Comparison of ENCODE assay signal across 22 mouse cellular contexts in genomic region chr5:50990822-50991537, GRCm38 (mm10).
DNase-seq lines count a peak whose midpoint lies in the region; ATAC-seq and TF ChIP-seq lines count a peak whose summit lies in the region.
"Had no signal": no experiment of that assay in that cellular context is flagged by ENCODE, and none has a peak within 500 bp of the region (broad histone marks: within the 10 kb centered on the region; RNA-seq: fewer than 3 reads in every experiment).

No protein-coding gene starts in this region.

- no peaks in the 10 kb centered on the region for H3K36me3 ChIP-seq in CH12.LX (replicated peaks in 1 of 2; ENCODE audit: control insufficient read depth in 1 of 2, insufficient read depth in 1 of 2, low read length in 1 of 2)
- H3K36me3 ChIP-seq in liver, embryonic 11.5 days (ENCODE audit: control insufficient read depth, insufficient read depth, low read length): no peaks in the 10 kb centered on the region
- H3K36me3 ChIP-seq: embryonic facial prominence, embryonic 13.5 days; forebrain, embryonic 12.5 days; heart, embryonic 13.5 days; hindbrain, embryonic 12.5 days had no signal

- in situ Hi-C loops in CH12.LX (cut with MboI; ENCODE audit: low pct_ligation_motif_present, low pct_unique_long_range_greater_than_20kb, low sequenced_read_pairs): no loop called here

- no peak for TF ChIP-seq CTCF in CH12.LX (conservative IDR thresholded peaks at IDR 0.05 in 1 of 2, IDR thresholded peaks at IDR 0.05 in 1 of 2; ENCODE audit: low read depth in 2 of 2, low read length in 2 of 2)

- H3K4me3 ChIP-seq in CH12.LX (replicated peaks in 1 of 3; ENCODE audit: low read depth in 2 of 3, low read length in 2 of 3, poor library complexity in 1 of 3): no peak overlapping the region
- H3K4me3 ChIP-seq in liver, embryonic 11.5 days (ENCODE audit: low read depth, low read length): no peak overlapping the region
- H3K4me3 ChIP-seq: embryonic facial prominence, embryonic 13.5 days; forebrain, embryonic 12.5 days; heart, embryonic 13.5 days; hindbrain, embryonic 12.5 days had no signal

- no peaks in the 10 kb centered on the region for H3K27me3 ChIP-seq in CH12.LX (replicated peaks)
- no peaks in the 10 kb centered on the region for H3K27me3 ChIP-seq in liver, embryonic 11.5 days (replicated peaks; ENCODE audit: control insufficient read depth, insufficient read depth, low read length)
- H3K27me3 ChIP-seq: embryonic facial prominence, embryonic 13.5 days; forebrain, embryonic 12.5 days; heart, embryonic 13.5 days; hindbrain, embryonic 12.5 days had no signal

- dilution Hi-C loops in CH12.LX (cut with MboI; ENCODE audit: extremely low pct_ligation_motif_present, extremely low pct_unique_long_range_greater_than_20kb, low sequenced_read_pairs): no loop called here

- WGBS in liver, embryonic 11.5 days: 87% methylated on average over 2 of the region's 2 CpGs

- H3K9me3 ChIP-seq in CH12.LX (replicated peaks; ENCODE audit: low read length): no peaks in the 10 kb centered on the region
- H3K9me3 ChIP-seq in liver, embryonic 11.5 days (ENCODE audit: control insufficient read depth, low read length): 0 out of 2 replicates have a peak, but pooled peaks cover 2% of the 10 kb centered on the region
- H3K9me3 ChIP-seq: embryonic facial prominence, embryonic 13.5 days; forebrain, embryonic 12.5 days; heart, embryonic 13.5 days; hindbrain, embryonic 12.5 days had no signal

- H3K4me1 ChIP-seq in CH12.LX (ENCODE audit: control insufficient read depth in 1 of 2, insufficient read depth in 2 of 2): no peaks in the 10 kb centered on the region
- H3K4me1 ChIP-seq in liver, embryonic 11.5 days (replicated peaks; ENCODE audit: control insufficient read depth, insufficient read depth, low read length): no peaks in the 10 kb centered on the region
- H3K4me1 ChIP-seq: embryonic facial prominence, embryonic 13.5 days; forebrain, embryonic 12.5 days; heart, embryonic 13.5 days; hindbrain, embryonic 12.5 days had no signal

- no peaks in the 10 kb centered on the region for H3K79me2 ChIP-seq in CH12.LX (replicated peaks; ENCODE audit: control insufficient read depth, extremely low read depth, insufficient read depth, poor library complexity, severe bottlenecking)

- TF ChIP-seq POLR2A in CH12.LX (IDR thresholded peaks at IDR 0.05; ENCODE audit: low read depth, low read length): no peak

- no peak for ATAC-seq in liver, embryonic 11.5 days (replicated peaks; ENCODE audit: low FRiP score)
- ATAC-seq: forebrain, postnatal 0 days; hindbrain, postnatal 0 days had no signal

- no peak for TF ChIP-seq RAD21 in CH12.LX (IDR thresholded peaks at IDR 0.05; ENCODE audit: low read depth, low read length)

- H3K4me2 ChIP-seq in CH12.LX (ENCODE audit: insufficient read depth, low read depth, poor library complexity, severe bottlenecking): no peak overlapping the region
- H3K4me2 ChIP-seq in liver, embryonic 11.5 days: no peak overlapping the region
- H3K4me2 ChIP-seq: embryonic facial prominence, embryonic 13.5 days; forebrain, embryonic 12.5 days; heart, embryonic 13.5 days; hindbrain, embryonic 12.5 days had no signal

- no peak overlapping the region for H3K27ac ChIP-seq in CH12.LX (ENCODE audit: insufficient read depth, low read depth)
- H3K27ac ChIP-seq in liver, embryonic 11.5 days (ENCODE audit: low read depth, low read length): no peak overlapping the region
- H3K27ac ChIP-seq: embryonic facial prominence, embryonic 13.5 days; forebrain, embryonic 12.5 days; heart, embryonic 13.5 days; hindbrain, embryonic 12.5 days; hindbrain, postnatal 0 days had no signal

- H3K9ac ChIP-seq in CH12.LX (ENCODE audit: insufficient read depth, low read depth): no peak overlapping the region
- no peak overlapping the region for H3K9ac ChIP-seq in liver, embryonic 11.5 days (ENCODE audit: low read depth, low read length)
- H3K9ac ChIP-seq: embryonic facial prominence, embryonic 13.5 days; forebrain, embryonic 12.5 days; forebrain, postnatal 0 days; heart, embryonic 13.5 days; hindbrain, embryonic 12.5 days had no signal

- peak; percentile 2 to 3 for DNase-seq in right cerebral cortex, adult 2 months (ENCODE audit: low spot score in 2 of 2)
- DNase-seq in right cerebral cortex, postnatal 10 days (ENCODE audit: low spot score in 2 of 2): no peak
- peak; percentile 6 for DNase-seq in CH12.LX (ENCODE audit: extremely low read depth)
- peak; percentile 37 for DNase-seq in brain, adult 2 months (ENCODE audit: low read depth, low spot score)
- no peak for DNase-seq in T-cell, adult 2 months (ENCODE audit: low spot score)
- DNase-seq in liver, embryonic 11.5 days (ENCODE audit: low spot score): no peak
- DNase-seq in layer of hippocampus, postnatal 14 days (ENCODE audit: low spot score in 2 of 2): no peak
- DNase-seq: adrenal gland, adult 8-10 months; adrenal gland, postnatal 36 days; cerebellum, adult 11 months; cerebellum, adult 9-10 months; cerebellum, postnatal 25 days; forebrain, postnatal 0 days; gastrocnemius, postnatal 36 days; heart, adult 11 months; heart, postnatal 36 days; kidney, adult 11 months had no signal

- no peak for TF ChIP-seq EP300 in CH12.LX (IDR thresholded peaks at IDR 0.05; ENCODE audit: low read length)

TF ChIP-seq in CH12.LX, 34 proteins besides CTCF, POLR2A, EP300 and RAD21:
- no peak for TF ChIP-seq CHD1 (IDR thresholded peaks at IDR 0.05; ENCODE audit: low read depth, low read length)
- TF ChIP-seq IRF4 (IDR thresholded peaks at IDR 0.05; ENCODE audit: low read depth, low read length): no peak
- no peak for TF ChIP-seq RCOR1 (conservative IDR thresholded peaks at IDR 0.05; ENCODE audit: low read depth, low read length)
- no peak for TF ChIP-seq USF2 (conservative IDR thresholded peaks at IDR 0.05; ENCODE audit: low read depth, low read length)

Comparison
In these comparisons a context has a peak if more than half of its experiments do, and no peak if none do; other contexts are left out.
1. DNase-seq: peak in right cerebral cortex, adult 2 months (2 of 2), CH12.LX (single experiment) and brain, adult 2 months (single experiment); none in right cerebral cortex, postnatal 10 days (0 of 2), T-cell, adult 2 months (single experiment), liver, embryonic 11.5 days (single experiment) and layer of hippocampus, postnatal 14 days (0 of 2).